Mouse (Mus musculus) forebrain, embryonic 11.5 days (tissue): ENCODE measurements at regions not wholly inside any gene's neighbourhood (a gene's known extent, or its start where the extent isn't known, plus 50 kb on each side); places are given as distances from the start of the nearest gene placed in this dataset.

Source experiments
- ATAC-seq: fragments of 200-750 bp; cut with Nextera tagmentation; replicated peaks from 2 replicates; pipeline ENCODE4 v1.8.0; 2017; ENCODE audit warnings: moderate TSS enrichment; ENCODE audit not compliant: low FRiP score
- DNase-seq: peaks from one replicate; pipeline ENCODE4 v3.0.0-alpha.2; 2017; ENCODE audit warnings: low spot score
- H3K27ac ChIP-seq: fragments of 300-500 bp; sonication (generic); 2 replicates; pipeline ENCODE4 v1.5.1; 2014; ENCODE audit warnings: low read depth, low read length
- H3K27me3 ChIP-seq: fragments of 300-500 bp; sonication (generic); 2 replicates; pipeline ENCODE4 v1.6.1; 2014; ENCODE audit warnings: mild to moderate bottlenecking, low read length, mixed read lengths; ENCODE audit not compliant: control insufficient read depth, insufficient read depth
- H3K36me3 ChIP-seq: fragments of 300-500 bp; sonication (generic); 2 replicates; pipeline ENCODE4 v1.6.1; 2014; ENCODE audit warnings: mild to moderate bottlenecking, low read length, moderate library complexity, mixed read lengths; ENCODE audit not compliant: control insufficient read depth, insufficient read depth
- H3K4me1 ChIP-seq: fragments of 300-500 bp; sonication (generic); replicated peaks from 2 replicates; pipeline ENCODE4 v1.6.1; 2014; ENCODE audit warnings: low read length, mixed read lengths; ENCODE audit not compliant: control insufficient read depth, insufficient read depth
- H3K4me2 ChIP-seq: fragments of 300-500 bp; sonication (generic); 2 replicates; pipeline ENCODE4 v1.6.1; 2014; ENCODE audit warnings: low read depth, mild to moderate bottlenecking, low read length, moderate library complexity, mixed read lengths; ENCODE audit not compliant: severe bottlenecking
- H3K4me3 ChIP-seq: fragments of 300-500 bp; sonication (generic); 2 replicates; pipeline ENCODE4 v1.5.1; 2014; ENCODE audit warnings: low read depth, low read length
- H3K9ac ChIP-seq: fragments of 300-500 bp; sonication (generic); 2 replicates; pipeline ENCODE4 v1.6.1; 2014; ENCODE audit warnings: low read length
- H3K9me3 ChIP-seq: fragments of 300-500 bp; sonication (generic); 2 replicates; pipeline ENCODE4 v1.6.1; 2016; ENCODE audit warnings: low read length, mixed read lengths; ENCODE audit not compliant: control insufficient read depth
- WGBS: fragments of 180-500 bp; shearing (Covaris S2); extraction: QIAGEN DNeasy Blood & Tissue Kit; methylation state at CpG from one replicate; pipeline ENCODE4 v1.1.7; 2014; 5-methylcytosine and 5-hydroxymethylcytosine counted together

DNA sequence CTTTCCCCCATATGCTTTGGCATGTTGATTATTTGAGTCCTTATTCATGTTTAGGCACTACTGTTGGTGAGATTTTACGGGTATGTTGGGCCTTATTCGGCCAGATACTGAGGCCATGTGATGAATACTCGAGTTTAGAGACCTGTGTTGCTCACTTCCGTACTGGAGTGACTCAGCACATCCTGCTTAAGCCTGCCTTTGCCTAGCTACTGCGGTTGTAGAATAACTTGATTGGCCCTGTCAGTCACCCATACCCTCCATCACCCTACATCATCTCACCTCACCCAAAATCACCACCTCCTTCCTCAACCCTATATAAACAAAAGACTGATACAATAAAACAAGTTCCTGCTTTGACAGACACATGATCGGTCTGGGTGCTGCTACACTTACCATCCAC, 187.2 kb downstream of the Ifng start:
- ATAC-seq: no peak
- 93% methylated on average over 6 of the region's 6 CpGs for WGBS
- H3K9ac ChIP-seq: no peak overlapping the region

GRCm38 (mm10) chr10:118629360-118630040, 188.7 kb downstream of the Ifng start:
- no peaks in the 10 kb centered on the region for H3K27me3 ChIP-seq
- WGBS: 92% methylated on average over 22 of the region's 22 CpGs
- ATAC-seq (no peak), DNase-seq (no peak)
- no peaks in the 10 kb centered on the region for H3K36me3 ChIP-seq
- no peak overlapping the region for H3K4me2 ChIP-seq
- H3K9ac ChIP-seq: no peak overlapping the region
- no peak overlapping the region for H3K4me3 ChIP-seq
- H3K4me1 ChIP-seq: no peaks in the 10 kb centered on the region
- H3K27ac ChIP-seq: no peak overlapping the region
- H3K9me3 ChIP-seq: no peaks in the 10 kb centered on the region

More for the DNA sequence above, 187.2 kb downstream of the Ifng start:
- H3K36me3 ChIP-seq: no peaks in the 10 kb centered on the region
- DNase-seq: no peak
- no peaks in the 10 kb centered on the region for H3K27me3 ChIP-seq
- H3K4me1 ChIP-seq: no peaks in the 10 kb centered on the region
- H3K9me3 ChIP-seq: no peaks in the 10 kb centered on the region
- H3K4me2 ChIP-seq: no peak overlapping the region
- H3K4me3 ChIP-seq: no peak overlapping the region
- no peak overlapping the region for H3K27ac ChIP-seq

GRCm38 (mm10) chr10:118631786-118632185, 190.9 kb downstream of the Ifng start:
- Histone ChIP-seq H3K27ac (no peak overlapping the region), H3K36me3 (no peaks in the 10 kb centered on the region), H3K9me3 (no peaks in the 10 kb centered on the region), H3K9ac (no peak overlapping the region), H3K4me2 (no peak overlapping the region), H3K4me1 (no peaks in the 10 kb centered on the region), H3K27me3 (no peaks in the 10 kb centered on the region), H3K4me3 (no peak overlapping the region)
- ATAC-seq: no peak
- no peak for DNase-seq
- 77% methylated on average over 1 of the region's 1 CpGs for WGBS

DNA sequence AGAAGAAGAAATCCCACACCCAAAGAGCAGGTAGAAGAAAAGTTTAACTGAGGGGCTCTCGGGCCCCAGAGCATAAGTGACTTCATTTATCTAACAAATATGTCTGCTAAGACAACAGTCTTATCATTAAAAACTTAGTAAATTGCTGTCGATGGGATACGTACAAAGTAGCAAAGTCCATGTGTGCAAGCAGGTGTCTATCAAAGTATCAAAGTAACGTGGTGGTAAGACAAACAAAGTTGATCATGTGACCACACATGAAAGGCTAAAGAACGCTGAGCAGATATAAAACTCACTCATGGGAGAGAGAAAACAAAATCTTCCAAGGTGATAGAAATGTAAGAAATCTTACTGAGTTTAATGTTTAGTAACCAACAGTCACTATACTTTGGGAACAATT, 191.3 kb downstream of the Ifng start:
- no peak overlapping the region for H3K27ac ChIP-seq
- no peaks in the 10 kb centered on the region for H3K9me3 ChIP-seq
- no peak overlapping the region for H3K4me3 ChIP-seq
- 86% methylated on average over 5 of the region's 5 CpGs for WGBS
- ATAC-seq: no peak
- no peaks in the 10 kb centered on the region for H3K27me3 ChIP-seq
- no peaks in the 10 kb centered on the region for H3K36me3 ChIP-seq
- no peak overlapping the region for H3K4me2 ChIP-seq
- H3K9ac ChIP-seq: no peak overlapping the region
- DNase-seq: no peak
- no peaks in the 10 kb centered on the region for H3K4me1 ChIP-seq

- Histone ChIP-seq H3K27me3 (no peaks in the 10 kb centered on the region), H3K4me2 (no peak overlapping the region), H3K36me3 (no peaks in the 10 kb centered on the region), H3K4me3 (no peak overlapping the region), H3K9ac (no peak overlapping the region), H3K9me3 (no peaks in the 10 kb centered on the region), H3K27ac (no peak overlapping the region), H3K4me1 (no peaks in the 10 kb centered on the region)
- no peak for DNase-seq
- ATAC-seq: no peak
- 84% methylated on average over 7 of the region's 7 CpGs for WGBS
Measured at GRCm38 (mm10) chr10:118633429-118633828, 192.6 kb downstream of the Ifng start.

- Histone ChIP-seq H3K27me3 (no peaks in the 10 kb centered on the region), H3K36me3 (no peaks in the 10 kb centered on the region), H3K4me1 (no peaks in the 10 kb centered on the region; the same call in 1 of the 2 replicates), H3K4me3 (no peak overlapping the region), H3K9me3 (no peaks in the 10 kb centered on the region), H3K9ac (no peak overlapping the region), H3K27ac (no peak overlapping the region), H3K4me2 (no peak overlapping the region)
- DNase-seq (no peak), ATAC-seq (no peak)
- 84% methylated on average over 4 of the region's 4 CpGs for WGBS
Measured at GRCm38 (mm10) chr10:118639097-118639496, 198.3 kb downstream of the Ifng start.

DNA sequence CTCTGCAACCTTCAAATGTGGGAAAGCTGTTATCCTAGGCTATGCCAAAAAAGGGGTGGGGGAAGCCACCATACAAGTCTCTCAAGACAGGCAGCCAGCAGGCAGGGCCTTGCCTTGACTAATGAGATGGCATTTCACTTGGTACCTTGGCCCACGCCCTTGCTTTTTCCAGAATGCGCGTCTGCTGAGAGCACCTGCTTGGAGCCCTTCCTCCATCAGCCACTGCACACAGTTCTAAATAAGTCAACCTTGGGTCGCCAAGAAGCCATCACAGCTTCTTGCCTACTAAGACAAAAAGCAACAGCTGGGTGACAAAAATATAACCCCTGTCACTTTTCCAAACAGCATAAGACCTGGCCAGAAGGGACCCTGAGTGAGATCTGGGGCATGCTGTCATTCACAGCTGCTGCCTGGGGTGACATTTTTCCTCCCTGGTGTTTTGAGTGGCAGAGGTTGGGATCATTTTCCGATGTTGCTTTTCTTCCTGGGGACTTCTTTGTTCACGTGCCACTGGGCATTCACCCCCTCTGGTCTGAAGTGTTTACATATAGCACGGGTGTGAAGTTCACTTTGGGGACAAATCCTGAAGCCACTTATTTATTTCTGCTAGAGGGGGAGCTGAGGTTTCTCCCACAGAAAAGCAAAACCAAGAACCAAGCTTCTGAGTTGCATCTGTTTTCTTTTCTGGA, 199.4 kb downstream of the Ifng start:
- Histone ChIP-seq H3K27ac (peak overlapping the region; percentile 38; the same call in 1 of the 2 replicates), H3K4me2 (no peak overlapping the region), H3K9me3 (no peaks in the 10 kb centered on the region), H3K36me3 (no peaks in the 10 kb centered on the region), H3K4me1 (no peaks in the 10 kb centered on the region; the same call in 1 of the 2 replicates), H3K27me3 (no peaks in the 10 kb centered on the region), H3K9ac (no peak overlapping the region), H3K4me3 (no peak overlapping the region)
- WGBS: 59% methylated on average over 7 of the region's 7 CpGs
- DNase-seq (no peak), ATAC-seq (no peak)

GRCm38 (mm10) chr10:118640810-118641427, 200.1 kb downstream of the Ifng start:
- H3K27me3 ChIP-seq: no peaks in the 10 kb centered on the region
- no peaks in the 10 kb centered on the region for H3K36me3 ChIP-seq
- 0 out of 2 replicates have a peak, but pooled peaks have one; percentile 58 for ATAC-seq
- no peak overlapping the region for H3K4me2 ChIP-seq
- H3K4me3 ChIP-seq: no peak overlapping the region
- no peaks in the 10 kb centered on the region for H3K9me3 ChIP-seq
- 54% methylated on average over 12 of the region's 12 CpGs for WGBS
- H3K4me1 ChIP-seq: no peaks in the 10 kb centered on the region; the same call in 1 of the 2 replicates
- no peak overlapping the region for H3K9ac ChIP-seq
- no peak for DNase-seq
- H3K27ac ChIP-seq: peak overlapping the region; percentile 38; the same call in 1 of the 2 replicates
